Mouse (Mus musculus) kidney, embryonic 16.5 days (tissue): ENCODE results near the gene Isg20l2. TPM values are rescaled to one million over a fixed set of nuclear protein-coding genes. Genes with fewer than 3 reads are reported as not detected.
A peak's percentile ranks its signal among the peaks of the same experiment; 100 is the strongest.

Experiments
- ATAC-seq: fragments of 200-750 bp; cut with Nextera tagmentation; 2 replicates; pipeline ENCODE4 v1.8.0; 2017; ENCODE audit warnings: moderate TSS enrichment; ENCODE audit not compliant: low FRiP score, low TSS enrichment
- H3K27ac ChIP-seq: fragments of 300-500 bp; sonication (generic); 2 replicates; pipeline ENCODE4 v1.5.1; 2014; ENCODE audit warnings: low read length
- H3K27me3 ChIP-seq: fragments of 300-500 bp; sonication (generic); 2 replicates; pipeline ENCODE4 v1.6.1; 2014; ENCODE audit warnings: low read length, control low read depth, mixed read lengths; ENCODE audit not compliant: insufficient read depth
- H3K36me3 ChIP-seq: fragments of 300-500 bp; sonication (generic); 2 replicates; pipeline ENCODE4 v1.6.1; 2014; ENCODE audit warnings: low read length, control low read depth, mixed read lengths; ENCODE audit not compliant: insufficient read depth
- H3K4me1 ChIP-seq: fragments of 300-500 bp; sonication (generic); 2 replicates; pipeline ENCODE4 v1.6.1; 2014; ENCODE audit warnings: low read length, control low read depth, mixed read lengths; ENCODE audit not compliant: insufficient read depth
- H3K4me2 ChIP-seq: fragments of 300-500 bp; sonication (generic); replicated peaks from 2 replicates; pipeline ENCODE4 v1.6.1; 2014; ENCODE audit warnings: low read depth, low read length
- H3K4me3 ChIP-seq: fragments of 300-500 bp; sonication (generic); 2 replicates; pipeline ENCODE4 v1.5.1; 2014; ENCODE audit warnings: mild to moderate bottlenecking, low read length
- H3K9ac ChIP-seq: fragments of 300-500 bp; sonication (generic); replicated peaks from 2 replicates; pipeline ENCODE4 v1.6.1; 2014; ENCODE audit warnings: low read length
- H3K9me3 ChIP-seq: fragments of 300-500 bp; sonication (generic); 2 replicates; pipeline ENCODE4 v1.6.1; 2016; ENCODE audit warnings: low read length, control low read depth
- WGBS: fragments of 180-500 bp; shearing (Covaris S2); extraction: QIAGEN DNeasy Blood & Tissue Kit; methylation state at CpG from one replicate; pipeline ENCODE4 v1.1.7; 2014; 5-methylcytosine and 5-hydroxymethylcytosine counted together
- polyA plus RNA-seq: library from polyadenylated mRNA; unstranded; fragments of >200 nt; fragmentation: Nextera tagmentation; extraction: Ambion mirVana; gene quantifications from 2 replicates; pipeline ENCODE4 v1.2.1, GENCODE M21; 2015

Isg20l2 gene
- polyA plus RNA-seq, 1 experiment from 2014 or later: 60.2 TPM

DNA sequence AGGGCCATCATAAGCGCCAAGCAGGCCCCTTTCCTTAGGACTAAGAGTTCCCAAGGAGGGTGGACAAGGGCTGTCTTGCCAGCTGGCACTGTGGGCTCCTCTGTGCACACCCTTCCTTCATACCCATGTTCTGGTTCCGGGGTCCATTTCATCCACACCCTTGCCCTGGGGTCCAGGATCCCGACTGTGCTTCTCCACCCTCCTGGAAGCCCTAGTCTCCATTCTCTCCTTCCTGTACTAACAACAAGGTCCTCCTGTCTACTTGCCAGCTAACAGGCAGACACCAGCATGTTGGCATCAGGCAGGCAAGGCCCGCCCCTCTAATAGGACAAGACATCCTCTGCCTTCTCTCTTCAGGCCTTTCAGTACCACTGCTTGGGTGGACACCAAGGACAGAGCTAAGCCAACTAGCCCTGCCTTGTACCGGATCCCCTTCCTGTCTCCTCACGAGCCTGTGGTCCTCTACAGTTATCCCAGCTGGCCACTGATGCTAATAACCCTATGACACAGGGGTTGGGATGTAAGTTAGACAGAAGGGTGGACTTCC lies 51.2 kb downstream of the Isg20l2 start:
- Histone ChIP-seq H3K4me2 (no peak overlapping the region), H3K9me3 (no peaks in the 10 kb centered on the region), H3K4me3 (no peak overlapping the region), H3K4me1 (peaks cover 61% of the 10 kb centered on the region), H3K9ac (peak overlapping the region; percentile 4), H3K27ac (peak overlapping the region; percentile 89), H3K36me3 (peaks cover 11% of the 10 kb centered on the region; the same call in 1 of the 2 replicates), H3K27me3 (no peaks in the 10 kb centered on the region)
- no peak for ATAC-seq
- WGBS: 82% methylated on average over 6 of the region's 6 CpGs

GRCm38 (mm10) chr3:87981894-87982835 lies 52.1 kb downstream of the Isg20l2 start:
- Histone ChIP-seq H3K9me3 (no peaks in the 10 kb centered on the region), H3K27me3 (no peaks in the 10 kb centered on the region), H3K4me3 (no peak overlapping the region), H3K4me1 (peaks cover 67% of the 10 kb centered on the region), H3K36me3 (peaks cover 5% of the 10 kb centered on the region; the same call in 1 of the 2 replicates), H3K27ac (peak overlapping the region; percentile 89), H3K4me2 (peak overlapping the region; percentile 43), H3K9ac (peak overlapping the region; percentile 49)
- ATAC-seq: peak; percentile 35
- 28% methylated on average over 12 of the region's 12 CpGs for WGBS

- Histone ChIP-seq H3K4me3 (0 out of 2 replicates have a peak overlapping the region, but pooled peaks have one; percentile 3), H3K4me2 (peak overlapping the region; percentile 43), H3K27me3 (no peaks in the 10 kb centered on the region), H3K9me3 (no peaks in the 10 kb centered on the region), H3K9ac (peak overlapping the region; percentile 49), H3K4me1 (peaks cover 72% of the 10 kb centered on the region), H3K27ac (peak overlapping the region; percentile 89), H3K36me3 (no peaks in the 10 kb centered on the region)
- peak; percentile 73 for ATAC-seq
- 2% methylated on average over 13 of the region's 13 CpGs for WGBS
Observed at GRCm38 (mm10) chr3:87982836-87983601, 52.9 kb downstream of the Isg20l2 start.

- WGBS: 52% methylated on average over 6 of the region's 6 CpGs
- peak overlapping the region; percentile 43 for H3K4me2 ChIP-seq
- 0 out of 2 replicates have a peak overlapping the region, but pooled peaks have one; percentile 3 for H3K4me3 ChIP-seq
- ATAC-seq: no peak
- H3K4me1 ChIP-seq: peaks cover 76% of the 10 kb centered on the region
- H3K36me3 ChIP-seq: no peaks in the 10 kb centered on the region
- H3K27ac ChIP-seq: peak overlapping the region; percentile 89
- no peaks in the 10 kb centered on the region for H3K9me3 ChIP-seq
- H3K27me3 ChIP-seq: no peaks in the 10 kb centered on the region
- H3K9ac ChIP-seq: peak overlapping the region; percentile 49
Observed at GRCm38 (mm10) chr3:87983627-87984026, 53.5 kb downstream of the Isg20l2 start.

DNA sequence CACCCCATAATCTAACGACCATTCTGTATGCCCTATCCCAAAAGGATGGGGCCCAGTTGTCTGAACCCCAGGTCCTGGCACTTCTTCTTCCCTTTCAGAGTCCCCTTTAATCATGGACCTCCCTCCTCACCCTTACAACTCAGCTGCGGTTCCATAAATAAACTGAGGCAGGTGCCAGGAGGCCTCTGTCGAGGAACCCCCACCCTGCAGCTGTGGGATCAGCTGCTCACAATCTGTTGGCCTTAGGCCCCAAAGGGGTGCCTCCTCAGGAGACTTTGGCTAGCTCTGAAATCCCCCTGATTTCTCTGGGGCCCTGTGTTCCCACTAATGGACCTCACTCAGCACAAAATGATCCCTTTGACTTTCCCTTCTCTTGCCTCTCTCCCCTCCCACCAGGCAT lies 54.0 kb downstream of the Isg20l2 start:
- H3K4me1 ChIP-seq: peaks cover 76% of the 10 kb centered on the region
- ATAC-seq: no peak
- peak overlapping the region; percentile 49; the same call in 1 of the 2 replicates for H3K9ac ChIP-seq
- H3K27me3 ChIP-seq: peaks cover under 1% of the 10 kb centered on the region; the same call in 1 of the 2 replicates
- H3K27ac ChIP-seq: peak overlapping the region; percentile 89; the same call in 1 of the 2 replicates
- no peaks in the 10 kb centered on the region for H3K9me3 ChIP-seq
- WGBS: 21% methylated on average over 3 of the region's 3 CpGs
- H3K4me3 ChIP-seq: no peak overlapping the region
- no peak overlapping the region for H3K4me2 ChIP-seq
- H3K36me3 ChIP-seq: no peaks in the 10 kb centered on the region

- H3K4me3 ChIP-seq: no peak overlapping the region
- peaks cover 64% of the 10 kb centered on the region for H3K4me1 ChIP-seq
- H3K4me2 ChIP-seq: peak overlapping the region; percentile 79; the same call in 1 of the 2 replicates
- peaks cover 8% of the 10 kb centered on the region for H3K27me3 ChIP-seq
- H3K9ac ChIP-seq: peak overlapping the region; percentile 22
- no peaks in the 10 kb centered on the region for H3K9me3 ChIP-seq
- no peaks in the 10 kb centered on the region for H3K36me3 ChIP-seq
- peak overlapping the region; percentile 77 for H3K27ac ChIP-seq
- 36% methylated on average over 12 of the region's 12 CpGs for WGBS
- ATAC-seq: no peak
Observed at GRCm38 (mm10) chr3:87985505-87986320, 55.6 kb downstream of the Isg20l2 start.

GRCm38 (mm10) chr3:87986868-87987267 lies 56.8 kb downstream of the Isg20l2 start:
- peaks cover 52% of the 10 kb centered on the region for H3K4me1 ChIP-seq
- peaks cover 9% of the 10 kb centered on the region for H3K27me3 ChIP-seq
- peak overlapping the region; percentile 79 for H3K4me2 ChIP-seq
- peak overlapping the region; percentile 57 for H3K9ac ChIP-seq
- peak overlapping the region; percentile 77; the same call in 1 of the 2 replicates for H3K27ac ChIP-seq
- WGBS: 0% methylated on average over 17 of the region's 17 CpGs
- ATAC-seq: peak; percentile 74
- peak overlapping the region; percentile 49 for H3K4me3 ChIP-seq
- H3K9me3 ChIP-seq: no peaks in the 10 kb centered on the region
- no peaks in the 10 kb centered on the region for H3K36me3 ChIP-seq

- Histone ChIP-seq H3K4me3 (peak overlapping the region; percentile 49), H3K4me1 (peaks cover 44% of the 10 kb centered on the region), H3K4me2 (peak overlapping the region; percentile 79), H3K27ac (peak overlapping the region; percentile 6; the same call in 1 of the 2 replicates), H3K36me3 (no peaks in the 10 kb centered on the region), H3K9ac (peak overlapping the region; percentile 57), H3K27me3 (peaks cover 17% of the 10 kb centered on the region), H3K9me3 (no peaks in the 10 kb centered on the region)
- WGBS: 0% methylated on average over 15 of the region's 15 CpGs
- ATAC-seq: peak; percentile 52
Observed at GRCm38 (mm10) chr3:87987633-87988032, 57.5 kb downstream of the Isg20l2 start.

DNA sequence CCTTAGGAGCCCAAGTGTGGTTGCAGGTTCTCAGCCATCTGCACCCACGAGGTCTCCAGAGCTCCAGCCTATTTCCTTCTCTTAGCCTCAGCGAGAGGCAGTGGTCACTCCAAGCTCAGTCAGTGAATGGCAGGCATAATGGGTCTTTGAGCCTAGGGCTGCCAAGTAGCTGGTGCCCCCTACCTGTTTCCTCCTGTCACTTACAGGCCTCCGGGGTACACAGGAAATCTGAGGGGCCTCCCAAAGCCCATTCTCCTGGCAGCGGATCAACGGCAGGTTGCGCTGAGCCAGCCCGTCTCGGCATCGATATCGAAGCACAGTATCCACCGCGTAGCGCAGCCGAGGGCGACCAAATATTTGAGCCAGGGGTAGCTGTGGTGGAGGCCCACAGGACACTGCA lies 58.0 kb downstream of the Isg20l2 start:
- peak overlapping the region; percentile 57 for H3K9ac ChIP-seq
- 8% methylated on average over 15 of the region's 15 CpGs for WGBS
- H3K4me3 ChIP-seq: peak overlapping the region; percentile 49
- peak overlapping the region; percentile 79 for H3K4me2 ChIP-seq
- peaks cover 40% of the 10 kb centered on the region for H3K4me1 ChIP-seq
- peaks cover 20% of the 10 kb centered on the region for H3K27me3 ChIP-seq
- ATAC-seq: no peak
- H3K27ac ChIP-seq: no peak overlapping the region
- no peaks in the 10 kb centered on the region for H3K9me3 ChIP-seq
- no peaks in the 10 kb centered on the region for H3K36me3 ChIP-seq
